ENCODE assay signal across 22 mouse cellular contexts in genomic region chr3:105870558-105870957, GRCm38 (mm10). TPM values are rescaled to one million over a fixed set of nuclear protein-coding genes. Genes with fewer than 3 reads are reported as not detected.
DNase-seq lines count a peak whose midpoint lies in the region; ATAC-seq and TF ChIP-seq lines count a peak whose summit lies in the region.
"Had no signal": no experiment of that assay in that cellular context is flagged by ENCODE, and none has a peak within 500 bp of the region (broad histone marks: within the 10 kb centered on the region; RNA-seq: fewer than 3 reads in every experiment).

Gene Adora3, plus strand, starts transcription at chr3:105870858.
Gene Tmigd3, plus strand, starts transcription at chr3:105870903.

- no peak for TF ChIP-seq CTCF in stomach, postnatal 0 days (IDR thresholded peaks at IDR 0.05; ENCODE audit: low read depth)

- peaks cover 28% of the 10 kb centered on the region for H3K4me1 ChIP-seq in heart, embryonic 12.5 days (replicated peaks)
- no peaks in the 10 kb centered on the region for H3K4me1 ChIP-seq in midbrain, embryonic 11.5 days (ENCODE audit: control insufficient read depth, insufficient read depth, low read length)
- no peaks in the 10 kb centered on the region for H3K4me1 ChIP-seq in midbrain, embryonic 14.5 days (ENCODE audit: control insufficient read depth, insufficient read depth, low read length)
- no peaks in the 10 kb centered on the region for H3K4me1 ChIP-seq in stomach, postnatal 0 days (replicated peaks; ENCODE audit: control insufficient read depth, insufficient read depth)
- 0 out of 2 replicates have a peak, but pooled peaks cover 4% of the 10 kb centered on the region for H3K4me1 ChIP-seq in hindbrain, embryonic 13.5 days (replicated peaks)
- H3K4me1 ChIP-seq: hindbrain, embryonic 15.5 days had no signal

- H3K4me3 ChIP-seq in heart, embryonic 12.5 days = no peak within 1 kb of the TSS
- H3K4me3 ChIP-seq in midbrain, embryonic 11.5 days (ENCODE audit: low read depth, low read length) = no peak within 1 kb of the TSS
- no peak within 1 kb of the TSS for H3K4me3 ChIP-seq in midbrain, embryonic 14.5 days (replicated peaks; ENCODE audit: low read depth, low read length)
- H3K4me3 ChIP-seq in myocyte = no peak within 1 kb of the TSS
- no peak within 1 kb of the TSS for H3K4me3 ChIP-seq in stomach, postnatal 0 days (ENCODE audit: low read depth, low read length)
- no peak within 1 kb of the TSS for H3K4me3 ChIP-seq in hindbrain, embryonic 13.5 days
- H3K4me3 ChIP-seq: embryonic facial prominence, embryonic 13.5 days; forebrain, embryonic 13.5 days; heart, embryonic 15.5 days; hindbrain, embryonic 10.5 days; hindbrain, embryonic 15.5 days had no signal

- no peak within 1 kb of the TSS for H3ac ChIP-seq in myocyte (ENCODE audit: control insufficient read depth, insufficient read length)

- no peak for ATAC-seq in heart, embryonic 12.5 days (ENCODE audit: insufficient number of reproducible peaks, low FRiP score)
- no peak for ATAC-seq in midbrain, embryonic 11.5 days (ENCODE audit: low FRiP score)
- no peak for ATAC-seq in midbrain, embryonic 14.5 days (ENCODE audit: low FRiP score, low TSS enrichment)
- ATAC-seq in stomach, postnatal 0 days (ENCODE audit: low FRiP score, low TSS enrichment) = no peak
- ATAC-seq in hindbrain, embryonic 13.5 days (ENCODE audit: low FRiP score) = no peak
- ATAC-seq: activated CD4-positive, CD25-positive, alpha-beta regulatory T cell, adult 4 months; forebrain, embryonic 13.5 days; Patski had no signal

- no peak for TF ChIP-seq EP300 in stomach, postnatal 0 days (optimal IDR thresholded peaks at IDR 0.05)

- no peak for TF ChIP-seq POLR2A in myocyte (IDR thresholded peaks at IDR 0.05; ENCODE audit: insufficient read length, low read depth)

- no peaks in the 10 kb centered on the region for H3K36me3 ChIP-seq in heart, embryonic 12.5 days
- H3K36me3 ChIP-seq in midbrain, embryonic 11.5 days (ENCODE audit: control insufficient read depth, insufficient read depth, low read length) = no peaks in the 10 kb centered on the region
- H3K36me3 ChIP-seq in midbrain, embryonic 14.5 days (ENCODE audit: control insufficient read depth, insufficient read depth, low read length) = no peaks in the 10 kb centered on the region
- H3K36me3 ChIP-seq in myocyte (ENCODE audit: control insufficient read depth, insufficient read depth) = no peaks in the 10 kb centered on the region
- H3K36me3 ChIP-seq in stomach, postnatal 0 days (ENCODE audit: control insufficient read depth, insufficient read depth, low read length) = no peaks in the 10 kb centered on the region
- H3K36me3 ChIP-seq in hindbrain, embryonic 13.5 days = no peaks in the 10 kb centered on the region
- H3K36me3 ChIP-seq: embryonic facial prominence, embryonic 13.5 days; heart, embryonic 15.5 days; hindbrain, embryonic 10.5 days; hindbrain, embryonic 15.5 days had no signal

- no peaks in the 10 kb centered on the region for H3K9me3 ChIP-seq in heart, embryonic 12.5 days (replicated peaks)
- H3K9me3 ChIP-seq in midbrain, embryonic 11.5 days (ENCODE audit: control insufficient read depth, low read length) = no peaks in the 10 kb centered on the region
- H3K9me3 ChIP-seq in midbrain, embryonic 14.5 days (ENCODE audit: control insufficient read depth, low read length) = no peaks in the 10 kb centered on the region
- H3K9me3 ChIP-seq in stomach, postnatal 0 days (ENCODE audit: control insufficient read depth, low read length) = no peaks in the 10 kb centered on the region
- no peaks in the 10 kb centered on the region for H3K9me3 ChIP-seq in hindbrain, embryonic 13.5 days
- H3K9me3 ChIP-seq: embryonic facial prominence, embryonic 13.5 days; forebrain, embryonic 13.5 days; heart, embryonic 15.5 days; hindbrain, embryonic 10.5 days; hindbrain, embryonic 15.5 days had no signal

- H3K4me2 ChIP-seq in heart, embryonic 12.5 days = peak within 1 kb of the TSS; percentile 41; the same call in 1 of the 2 replicates
- H3K4me2 ChIP-seq in midbrain, embryonic 11.5 days = no peak within 1 kb of the TSS
- H3K4me2 ChIP-seq in midbrain, embryonic 14.5 days (ENCODE audit: low read length) = no peak within 1 kb of the TSS
- peak within 1 kb of the TSS; percentile 59 for H3K4me2 ChIP-seq in myocyte (ENCODE audit: low read depth)
- H3K4me2 ChIP-seq in stomach, postnatal 0 days (replicated peaks; ENCODE audit: low read depth) = no peak within 1 kb of the TSS
- H3K4me2 ChIP-seq in hindbrain, embryonic 13.5 days = no peak within 1 kb of the TSS
- H3K4me2 ChIP-seq: embryonic facial prominence, embryonic 13.5 days; forebrain, embryonic 13.5 days; hindbrain, embryonic 15.5 days had no signal

- WGBS in heart, embryonic 12.5 days = 95% methylated on average over 3 of the region's 3 CpGs
- WGBS in midbrain, embryonic 11.5 days = 91% methylated on average over 3 of the region's 3 CpGs
- WGBS in midbrain, embryonic 14.5 days = 87% methylated on average over 3 of the region's 3 CpGs
- WGBS in stomach, postnatal 0 days = 84% methylated on average over 3 of the region's 3 CpGs
- 80% methylated on average over 3 of the region's 3 CpGs for WGBS in hindbrain, embryonic 13.5 days

- H3K27ac ChIP-seq in heart, embryonic 12.5 days (ENCODE audit: poor library complexity, severe bottlenecking) = no peak within 1 kb of the TSS
- no peak within 1 kb of the TSS for H3K27ac ChIP-seq in midbrain, embryonic 11.5 days (ENCODE audit: low read depth, low read length)
- no peak within 1 kb of the TSS for H3K27ac ChIP-seq in midbrain, embryonic 14.5 days (replicated peaks; ENCODE audit: low read depth, low read length)
- H3K27ac ChIP-seq in stomach, postnatal 0 days (replicated peaks) = peak within 1 kb of the TSS; percentile 45; the same call in 1 of the 2 replicates
- no peak within 1 kb of the TSS; the same call in 1 of the 2 replicates for H3K27ac ChIP-seq in hindbrain, embryonic 13.5 days
- H3K27ac ChIP-seq: embryonic facial prominence, embryonic 13.5 days; hindbrain, embryonic 10.5 days; hindbrain, embryonic 15.5 days had no signal

- no peak for DNase-seq in heart, postnatal 10 days
- DNase-seq in midbrain, embryonic 11.5 days (ENCODE audit: low spot score, missing footprints) = peak; percentile 12
- DNase-seq in midbrain, embryonic 14.5 days = no peak
- DNase-seq in stomach, postnatal 0 days (ENCODE audit: low spot score) = no peak
- DNase-seq: adrenal gland, adult 2 months; adrenal gland, postnatal 25 days; cerebellum, adult 18-20 months; cerebellum, adult 9-11 months; cerebellum, postnatal 36 days; gastrocnemius, postnatal 25 days had no signal

- no peaks in the 10 kb centered on the region for H3K27me3 ChIP-seq in heart, embryonic 12.5 days (replicated peaks)
- no peaks in the 10 kb centered on the region for H3K27me3 ChIP-seq in midbrain, embryonic 11.5 days (ENCODE audit: control insufficient read depth, insufficient read depth, low read length)
- H3K27me3 ChIP-seq in midbrain, embryonic 14.5 days (ENCODE audit: control insufficient read depth, insufficient read depth, low read length) = no peaks in the 10 kb centered on the region
- H3K27me3 ChIP-seq in myocyte (ENCODE audit: control insufficient read depth, insufficient read depth, insufficient read length) = peaks cover 6% of the 10 kb centered on the region
- H3K27me3 ChIP-seq in stomach, postnatal 0 days (ENCODE audit: control insufficient read depth, insufficient read depth, low read length) = no peaks in the 10 kb centered on the region
- no peaks in the 10 kb centered on the region for H3K27me3 ChIP-seq in hindbrain, embryonic 13.5 days
- H3K27me3 ChIP-seq: CH12.LX; embryonic facial prominence, embryonic 13.5 days; forebrain, embryonic 13.5 days; heart, embryonic 15.5 days; hindbrain, embryonic 15.5 days had no signal

- H3K79me2 ChIP-seq in myocyte (ENCODE audit: control insufficient read depth, insufficient read depth) = no peaks in the 10 kb centered on the region

- no peak within 1 kb of the TSS for H3K9ac ChIP-seq in heart, embryonic 12.5 days
- no peak within 1 kb of the TSS for H3K9ac ChIP-seq in midbrain, embryonic 11.5 days (ENCODE audit: low read length)
- H3K9ac ChIP-seq in midbrain, embryonic 14.5 days (replicated peaks; ENCODE audit: low read length) = no peak within 1 kb of the TSS
- H3K9ac ChIP-seq in stomach, postnatal 0 days (ENCODE audit: low read length) = no peak within 1 kb of the TSS
- H3K9ac ChIP-seq in hindbrain, embryonic 13.5 days = no peak within 1 kb of the TSS
- H3K9ac ChIP-seq: embryonic facial prominence, embryonic 13.5 days; forebrain, embryonic 13.5 days; heart, embryonic 15.5 days; hindbrain, embryonic 15.5 days had no signal

- intact Hi-C loops in heart, postnatal 10 days (cut with DNase I) = no loop called here

TF ChIP-seq in myocyte, 11 proteins besides CTCF, POLR2A, EP300 and RAD21 (continues in another document):
- no peak for TF ChIP-seq MYOD1 (IDR thresholded peaks at IDR 0.05; ENCODE audit: control insufficient read depth in 1 of 3, insufficient read length in 2 of 3, low read depth in 2 of 3)
- no peak for TF ChIP-seq MAX (IDR thresholded peaks at IDR 0.05; ENCODE audit: low read depth)
- TF ChIP-seq SRF (IDR thresholded peaks at IDR 0.05; ENCODE audit: control insufficient read depth, insufficient read length, low read depth) = no peak
- no peak for TF ChIP-seq REST (IDR thresholded peaks at IDR 0.05; ENCODE audit: insufficient read depth, insufficient read length)
- no peak for TF ChIP-seq POLR2AphosphoS2 (IDR thresholded peaks at IDR 0.05; ENCODE audit: insufficient read length, low read depth)
- TF ChIP-seq TCF12 (IDR thresholded peaks at IDR 0.05; ENCODE audit: insufficient read depth, poor library complexity, severe bottlenecking) = no peak
- TF ChIP-seq CEBPB (IDR thresholded peaks at IDR 0.05; ENCODE audit: insufficient read depth, poor library complexity, severe bottlenecking) = no peak

RNA-seq across cellular contexts. Expression of gene Adora3, which starts in this region (rescaled TPM):
- 0.10 TPM in 1 of 2 replicates, not detected in the other for polyA plus RNA-seq in heart, embryonic 12.5 days (2016; fragmentation: Nextera tagmentation; extraction: Ambion mirVana)
- total RNA-seq in heart, postnatal 10 days (2021) = under 1 TPM in 1 of 2 experiments, not detected in 1; 0.26 TPM
- polyA plus RNA-seq in midbrain, embryonic 11.5 days (2014; fragmentation: Nextera tagmentation; extraction: Ambion mirVana) = not detected in 2 replicates
- polyA plus RNA-seq in midbrain, embryonic 14.5 days (2014; fragmentation: Nextera tagmentation; extraction: Ambion mirVana) = not detected in 2 replicates
- not detected for polyA plus RNA-seq in myocyte (2012; fragmentation: generic; extraction: Trizol)
- polyA plus RNA-seq in stomach, postnatal 0 days (2015; fragmentation: Nextera tagmentation; extraction: Ambion mirVana) = 0.34 and 0.47 TPM in 2 replicates
- polyA plus RNA-seq in hindbrain, embryonic 13.5 days (2015; fragmentation: Nextera tagmentation; extraction: Ambion mirVana) = 0.26 and 0.30 TPM in 2 replicates
- total RNA-seq: adrenal gland, postnatal 25 days had no signal
- polyA plus RNA-seq: Patski had no signal

RNA-seq across cellular contexts. Expression of gene Tmigd3, which starts in this region (rescaled TPM):
- polyA plus RNA-seq in heart, embryonic 12.5 days (2016; fragmentation: Nextera tagmentation; extraction: Ambion mirVana) = 0.42 TPM in 1 of 2 replicates, not detected in the other
- not detected for total RNA-seq in heart, postnatal 10 days (2021)
- not detected in 2 replicates for polyA plus RNA-seq in midbrain, embryonic 11.5 days (2014; fragmentation: Nextera tagmentation; extraction: Ambion mirVana)
- polyA plus RNA-seq in midbrain, embryonic 14.5 days (2014; fragmentation: Nextera tagmentation; extraction: Ambion mirVana) = not detected in 2 replicates
- polyA plus RNA-seq in myocyte (2012; fragmentation: generic; extraction: Trizol) = 0.48 TPM
- polyA plus RNA-seq in stomach, postnatal 0 days (2015; fragmentation: Nextera tagmentation; extraction: Ambion mirVana) = 0.17 and 0.36 TPM in 2 replicates
- polyA plus RNA-seq in hindbrain, embryonic 13.5 days (2015; fragmentation: Nextera tagmentation; extraction: Ambion mirVana) = not detected in 2 replicates
- total RNA-seq: adrenal gland, adult 2 months; adrenal gland, postnatal 25 days; gastrocnemius, postnatal 25 days; heart, postnatal 25 days had no signal
- polyA plus RNA-seq: activated CD4-positive, CD25-positive, alpha-beta regulatory T cell, adult 4 months; adrenal gland, adult 2 months; embryonic facial prominence, embryonic 13.5 days; forebrain, embryonic 13.5 days; hindbrain, embryonic 10.5 days; hindbrain, embryonic 15.5 days; Patski had no signal

Comparison
In these comparisons a context has a peak if more than half of its experiments do, and no peak if none do; other contexts are left out.
1. Peak in DNase-seq in midbrain, embryonic 11.5 days; RNA of the genes that start here not detected or under 1 TPM.
2. H3K4me2 ChIP-seq: peak in heart, embryonic 12.5 days (single experiment) and myocyte (single experiment); none in midbrain, embryonic 11.5 days (single experiment), midbrain, embryonic 14.5 days (single experiment), stomach, postnatal 0 days (single experiment) and hindbrain, embryonic 13.5 days (single experiment).